Mouse (Mus musculus): ENCODE results near the gene Lcorl.

Lcorl gene

DNA sequence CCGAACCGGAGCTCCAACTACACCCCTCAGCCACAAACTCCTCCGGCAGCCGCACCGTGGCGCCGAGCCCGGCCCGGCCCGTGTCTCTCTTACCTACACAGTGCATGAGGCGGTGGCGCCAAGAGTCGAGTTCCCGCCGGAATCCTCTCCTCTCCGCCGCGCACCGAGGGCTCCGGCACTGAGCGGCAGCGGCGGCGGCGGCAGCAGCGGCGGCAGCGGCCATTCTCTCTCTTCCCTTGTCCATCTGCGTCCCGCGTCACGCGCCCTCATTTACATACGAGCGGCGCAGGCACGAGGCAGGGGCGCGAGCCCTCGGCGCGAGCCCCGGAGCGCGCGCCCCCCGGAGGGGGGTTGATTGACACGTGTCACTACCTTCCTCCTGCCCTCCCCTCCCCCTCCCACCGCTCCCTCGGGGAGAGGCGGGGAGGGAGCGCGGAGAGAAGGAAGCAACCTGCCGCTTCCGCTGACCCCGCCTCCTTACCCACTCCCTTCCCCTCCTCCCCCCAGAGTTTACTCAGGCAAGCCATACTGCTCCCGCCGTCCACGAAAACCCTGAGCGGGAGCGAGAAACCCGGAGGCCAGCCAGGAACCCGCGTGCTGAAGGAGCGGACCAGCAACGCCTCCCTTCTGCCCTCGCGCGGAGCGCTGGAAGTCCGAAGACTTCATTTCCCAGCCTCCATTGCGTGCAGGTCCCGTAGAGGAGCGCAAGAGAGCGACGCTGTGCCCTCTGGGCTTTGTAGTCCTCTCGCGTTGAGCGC, at the start of gene Lcorl:
Lcorl (minus strand) TSS at position 362 of the 758 bp plus-strand sequence.
- peak; percentile 99 for DNase-seq (ENCODE audit: low spot score)

GRCm38 (mm10) chr5:45904683-45905082, 47.3 kb upstream of the Lcorl start:
- no peak for DNase-seq (ENCODE audit: low spot score)

DNA sequence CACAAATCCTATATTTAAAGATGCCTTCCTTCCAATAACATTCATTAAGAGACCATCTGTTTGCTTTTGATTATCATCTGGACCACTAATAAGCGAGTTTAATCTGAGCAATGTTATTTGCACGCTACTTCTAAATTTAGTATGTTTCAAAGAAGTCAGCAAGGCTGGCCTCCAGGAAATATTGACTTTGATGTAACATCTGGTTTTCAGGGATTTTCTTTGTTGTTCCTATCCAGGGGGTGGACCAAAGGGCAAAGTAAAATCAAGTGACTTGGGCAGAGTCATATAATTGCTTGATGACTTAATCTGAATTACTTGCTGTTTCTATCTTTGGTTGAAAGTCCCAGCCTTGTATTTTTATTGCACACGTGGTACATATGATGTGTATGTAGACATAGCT, 45.8 kb upstream of the Lcorl start:
- no peak for DNase-seq (ENCODE audit: low spot score)

DNA sequence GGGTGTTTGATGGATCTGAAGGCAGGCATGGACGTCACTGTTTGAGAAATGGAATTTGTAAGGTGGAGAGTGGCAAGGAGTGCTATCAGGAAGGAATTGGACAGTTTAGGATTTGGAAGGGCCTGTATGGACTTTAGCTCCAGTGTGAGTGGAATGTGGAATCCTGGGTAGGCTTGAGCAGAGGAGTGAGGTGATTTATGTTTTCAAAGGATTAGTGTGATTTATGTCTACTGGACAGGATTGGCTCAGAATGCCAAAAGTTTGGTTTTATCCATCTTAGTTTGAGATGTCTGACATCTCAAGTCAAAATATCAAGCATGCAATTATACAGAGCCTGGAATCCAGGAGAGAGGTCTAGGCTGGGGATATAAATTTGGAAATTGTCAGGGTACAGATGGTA, 37.9 kb upstream of the Lcorl start:
- no peak for DNase-seq (ENCODE audit: low spot score)

GRCm38 (mm10) chr5:45893696-45894095, 36.3 kb upstream of the Lcorl start:
- no peak for DNase-seq (ENCODE audit: low spot score)

DNA sequence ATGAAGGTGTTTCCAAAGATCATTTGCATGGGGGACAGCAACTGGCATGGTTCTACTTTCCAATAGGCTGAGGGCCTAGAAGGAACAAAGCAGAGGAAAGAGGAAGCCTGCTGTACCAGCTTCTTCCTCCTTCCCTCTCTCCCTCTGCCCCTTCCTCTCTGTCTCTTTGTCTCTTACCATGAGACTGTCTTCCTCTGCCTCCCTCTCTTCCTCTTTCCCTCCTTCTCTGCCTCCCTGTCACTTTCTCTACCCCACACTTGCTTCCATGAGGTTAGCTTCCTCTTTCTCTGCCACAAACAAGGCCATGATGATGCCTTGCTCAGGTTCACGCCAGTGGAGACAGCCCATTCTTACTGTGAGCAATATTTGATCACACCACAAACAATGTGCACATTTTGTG, 18.9 kb upstream of the Lcorl start:
- no peak for DNase-seq (ENCODE audit: low spot score)

GRCm38 (mm10) chr5:45875472-45875871, 18.1 kb upstream of the Lcorl start:
- peak; percentile 87 for DNase-seq (ENCODE audit: low spot score)

DNA sequence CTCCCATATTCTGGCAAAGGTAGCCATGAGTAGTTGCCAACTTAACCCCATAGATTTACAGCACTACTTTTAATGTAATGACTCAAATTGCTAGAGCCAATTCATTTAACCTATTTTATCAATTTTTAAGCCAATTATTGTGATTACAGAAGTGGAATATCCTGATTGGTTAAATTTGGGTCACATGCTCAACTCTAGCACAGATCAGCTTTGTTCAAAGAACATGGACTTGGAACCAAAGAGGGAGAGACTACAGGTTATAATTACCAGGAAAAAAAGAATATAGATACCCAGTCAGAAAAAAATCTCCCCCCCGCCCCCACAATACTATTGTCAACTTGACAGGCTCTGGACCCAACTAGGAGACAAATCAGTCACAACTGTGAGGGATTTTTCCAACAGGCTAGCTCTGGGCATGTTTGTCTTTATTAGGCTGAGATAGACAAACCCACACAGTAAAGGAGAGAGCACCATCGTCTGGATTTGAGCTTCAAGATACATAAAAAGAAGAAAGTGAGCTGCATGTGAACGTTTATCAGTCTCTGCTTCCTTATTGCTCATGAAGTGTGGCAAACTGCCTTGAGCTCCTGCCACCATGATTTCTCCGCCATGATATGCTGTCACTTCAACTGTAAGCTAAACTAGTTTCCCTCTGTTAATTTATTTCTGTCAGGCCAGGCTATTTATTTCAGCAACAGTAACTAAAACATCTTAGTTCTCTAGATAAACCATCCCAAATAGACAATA, 17.0 kb upstream of the Lcorl start:
- DNase-seq (ENCODE audit: low spot score) = no peak

- no peak for DNase-seq (ENCODE audit: low spot score)
Observed at GRCm38 (mm10) chr5:45858368-45858767, 953 bp upstream of the Lcorl start.

GRCm38 (mm10) chr5:45856876-45857253, 550 bp downstream of the Lcorl start:
- DNase-seq (ENCODE audit: low spot score) = no peak

GRCm38 (mm10) chr5:45856303-45856821, 1.1 kb downstream of the Lcorl start:
- DNase-seq (ENCODE audit: low spot score) = peak; percentile 73

- DNase-seq (ENCODE audit: low spot score) = peak; percentile 69
Observed at GRCm38 (mm10) chr5:45855526-45856302, 1.7 kb downstream of the Lcorl start.

GRCm38 (mm10) chr5:45844723-45845122, 12.7 kb downstream of the Lcorl start:
- DNase-seq (ENCODE audit: low spot score) = no peak

DNA sequence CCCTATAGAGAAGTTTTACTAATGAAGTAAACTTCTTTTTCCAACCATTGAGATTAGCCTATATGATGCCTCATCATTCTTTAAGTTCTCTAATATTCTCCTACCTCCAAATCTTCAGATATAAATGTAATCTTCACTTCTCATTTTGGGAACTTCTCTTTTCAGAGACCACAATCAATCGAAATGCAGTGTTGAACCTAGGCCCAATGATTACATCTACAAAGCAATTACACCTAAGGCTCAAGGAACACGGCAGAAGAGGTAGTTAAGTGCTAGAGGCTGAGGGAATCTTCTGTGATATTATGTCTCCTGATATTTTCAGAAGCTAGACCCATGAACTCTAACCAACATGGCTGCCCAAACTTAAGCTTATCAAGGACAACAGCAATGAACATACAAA, 22.3 kb downstream of the Lcorl start:
- no peak for DNase-seq (ENCODE audit: low spot score)

GRCm38 (mm10) chr5:45811527-45811926, 45.9 kb downstream of the Lcorl start:
- no peak for DNase-seq (ENCODE audit: low spot score)

DNA sequence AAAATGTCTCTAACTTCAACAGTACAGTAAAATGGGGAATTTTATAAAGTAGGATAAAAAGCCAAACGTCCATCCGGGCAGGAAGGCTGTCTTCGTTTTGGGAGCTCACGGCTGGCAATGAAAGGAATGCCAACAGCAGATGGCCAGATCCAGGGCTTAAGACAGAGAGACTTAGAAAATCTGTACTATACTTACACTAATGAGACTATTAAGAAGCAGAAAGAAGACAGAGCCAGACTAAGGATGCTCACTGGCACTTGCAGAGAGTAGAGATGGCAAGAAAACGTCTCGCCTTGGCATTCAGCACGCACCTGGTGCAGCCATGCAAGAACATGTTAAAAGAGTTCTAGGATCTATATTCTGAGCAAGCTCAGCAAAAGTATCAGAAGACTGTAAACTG, 65.6 kb downstream of the Lcorl start:
- DNase-seq (ENCODE audit: low spot score) = no peak

DNA sequence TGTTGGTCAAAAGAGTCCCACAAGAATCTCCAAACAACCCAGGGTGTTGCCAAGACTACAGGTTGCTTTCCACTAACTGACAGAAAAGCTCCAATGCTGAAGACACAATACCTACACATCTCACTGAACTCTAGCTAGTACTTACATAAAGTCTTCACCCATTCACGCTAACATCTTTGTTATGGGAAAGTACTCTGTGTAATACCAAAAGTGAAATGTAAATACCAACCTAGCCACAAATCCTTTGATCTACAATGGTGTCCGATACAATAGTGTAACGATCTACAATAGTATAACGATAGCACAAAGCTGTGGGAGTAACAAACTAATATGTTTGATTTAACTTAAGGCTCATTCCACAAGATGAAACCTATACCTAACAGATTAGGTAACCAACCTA, 67.2 kb downstream of the Lcorl start:
- no peak for DNase-seq (ENCODE audit: low spot score)

- peak; percentile 26 for DNase-seq (ENCODE audit: low spot score)
Observed at GRCm38 (mm10) chr5:45757502-45758121, 99.8 kb downstream of the Lcorl start.

- DNase-seq (ENCODE audit: low spot score) = no peak
Observed at GRCm38 (mm10) chr5:45737911-45738310, 119.5 kb downstream of the Lcorl start.

- DNase-seq (ENCODE audit: low spot score) = no peak
Observed at GRCm38 (mm10) chr5:45733751-45734150, 123.7 kb downstream of the Lcorl start.

- no peak for DNase-seq (ENCODE audit: low spot score)
Observed at GRCm38 (mm10) chr5:45718848-45719488, 138.4 kb downstream of the Lcorl start.

GRCm38 (mm10) chr5:45709653-45710052, 147.8 kb downstream of the Lcorl start:
- DNase-seq (ENCODE audit: low spot score) = no peak
